Mouse (Mus musculus): ENCODE results near the gene Gpr19. TPM values are rescaled to one million over a fixed set of nuclear protein-coding genes. Genes with fewer than 3 reads are reported as not detected.

Gpr19 gene
- polyA plus RNA-seq, 1 experiment from 2014 or later = 10.8 TPM

DNA sequence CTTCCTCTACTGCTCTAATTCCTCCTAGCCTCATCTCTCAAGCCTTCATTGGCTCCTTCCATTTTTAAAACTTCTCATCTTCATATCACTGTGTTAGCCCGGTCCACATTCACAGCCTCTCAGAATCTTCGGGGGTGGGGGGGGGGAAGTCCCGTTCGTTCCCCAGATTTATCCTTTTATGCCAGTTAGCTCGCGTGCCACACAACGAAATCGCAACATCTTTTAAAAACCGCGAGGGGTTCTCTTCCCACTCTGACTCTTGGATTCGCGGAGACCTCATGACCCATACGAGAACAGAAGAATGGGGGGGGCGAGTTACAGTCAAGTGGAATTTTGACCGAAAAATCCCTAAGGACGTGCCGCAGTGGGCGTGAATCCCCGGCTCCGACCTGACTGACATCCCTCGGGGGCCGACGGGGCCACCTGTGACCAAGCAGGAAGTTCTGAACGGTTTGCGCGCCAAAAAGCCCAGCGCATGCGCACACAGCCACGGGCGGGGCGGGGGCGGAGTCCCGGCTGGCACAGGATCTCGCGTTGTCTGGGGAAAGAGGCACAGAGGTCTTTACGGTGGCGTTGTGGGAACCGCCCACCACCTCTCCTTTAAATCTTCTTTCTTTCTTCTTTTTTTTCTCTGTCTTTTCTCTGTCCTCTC lies 809 bp downstream of the Gpr19 start:
- Histone ChIP-seq H3K36me3 (ENCODE audit: insufficient read depth) (no peaks in the 10 kb centered on the region), H3K4me1 (ENCODE audit: insufficient read depth) (no peaks in the 10 kb centered on the region; the same call in 1 of the 2 replicates), H3K27me3 (ENCODE audit: insufficient read depth, low read length) (no peaks in the 10 kb centered on the region), H3K27ac (ENCODE audit: low read depth) (peak overlapping the region; percentile 100), H3K9ac (peak overlapping the region; percentile 83), H3K9me3 (ENCODE audit: low read depth, low read length) (no peaks in the 10 kb centered on the region), H3K4me3 (ENCODE audit: low read depth, low read length) (peak overlapping the region; percentile 60), H3K4me2 (peak overlapping the region; percentile 91)
- DNase-seq = peak; percentile 95
- ATAC-seq (ENCODE audit: insufficient read depth) = peak; percentile 92
- under 1% methylated on average over 38 of the region's 38 CpGs for WGBS
- TF ChIP-seq CTCF (IDR thresholded peaks at IDR 0.05; ENCODE audit: low read depth) = no peak

- Histone ChIP-seq H3K9ac (peak overlapping the region; percentile 83), H3K9me3 (ENCODE audit: low read depth, low read length) (no peaks in the 10 kb centered on the region), H3K4me2 (peak overlapping the region; percentile 91), H3K4me3 (ENCODE audit: low read depth, low read length) (peak overlapping the region; percentile 60), H3K4me1 (ENCODE audit: insufficient read depth) (no peaks in the 10 kb centered on the region; the same call in 1 of the 2 replicates), H3K27ac (ENCODE audit: low read depth) (peak overlapping the region; percentile 100; the same call in 1 of the 2 replicates), H3K27me3 (ENCODE audit: insufficient read depth, low read length) (no peaks in the 10 kb centered on the region), H3K36me3 (ENCODE audit: insufficient read depth) (no peaks in the 10 kb centered on the region)
- WGBS = 40% methylated on average over 15 of the region's 15 CpGs
- TF ChIP-seq CTCF (IDR thresholded peaks at IDR 0.05; ENCODE audit: low read depth) = no peak
- DNase-seq = peak; percentile 47
- 0 out of 2 replicates have a peak, but pooled peaks have one; percentile 1 for ATAC-seq (ENCODE audit: insufficient read depth)
Observed at GRCm38 (mm10) chr6:134896570-134897436, 1.6 kb downstream of the Gpr19 start.

DNA sequence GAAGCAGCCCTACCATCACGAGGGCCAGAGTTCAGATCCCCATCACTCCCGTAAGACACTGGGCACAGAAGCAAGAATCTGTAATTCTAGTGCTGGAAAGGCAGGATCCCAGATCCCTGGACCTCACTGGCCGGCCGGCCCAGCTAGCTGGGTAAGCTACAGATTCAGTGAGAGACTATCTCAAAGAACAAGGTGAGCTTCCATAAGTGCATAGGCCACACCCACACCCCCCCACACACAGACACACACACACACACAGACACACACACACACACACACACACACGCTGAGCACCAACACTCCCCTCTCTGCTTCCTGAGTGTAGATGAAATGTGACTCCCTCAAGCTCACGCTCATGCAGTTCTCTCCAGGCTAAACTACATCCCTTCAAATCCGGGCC lies 7.9 kb downstream of the Gpr19 start:
- Histone ChIP-seq H3K4me3 (ENCODE audit: low read depth, low read length) (no peak overlapping the region), H3K9ac (no peak overlapping the region), H3K4me2 (no peak overlapping the region), H3K4me1 (ENCODE audit: insufficient read depth) (no peaks in the 10 kb centered on the region), H3K9me3 (ENCODE audit: low read depth, low read length) (no peaks in the 10 kb centered on the region), H3K27me3 (ENCODE audit: insufficient read depth, low read length) (no peaks in the 10 kb centered on the region), H3K36me3 (ENCODE audit: insufficient read depth) (no peaks in the 10 kb centered on the region), H3K27ac (ENCODE audit: low read depth) (no peak overlapping the region)
- DNase-seq (no peak), ATAC-seq (ENCODE audit: insufficient read depth) (no peak)
- WGBS = 78% methylated on average over 7 of the region's 7 CpGs
- TF ChIP-seq CTCF (IDR thresholded peaks at IDR 0.05; ENCODE audit: low read depth) = no peak

GRCm38 (mm10) chr6:134889763-134890162 lies 8.6 kb downstream of the Gpr19 start:
- WGBS = 74% methylated on average over 1 of the region's 1 CpGs
- Histone ChIP-seq H3K27me3 (ENCODE audit: insufficient read depth, low read length) (no peaks in the 10 kb centered on the region), H3K9ac (no peak overlapping the region), H3K4me1 (ENCODE audit: insufficient read depth) (no peaks in the 10 kb centered on the region), H3K36me3 (ENCODE audit: insufficient read depth) (no peaks in the 10 kb centered on the region), H3K9me3 (ENCODE audit: low read depth, low read length) (no peaks in the 10 kb centered on the region), H3K4me2 (no peak overlapping the region), H3K4me3 (ENCODE audit: low read depth, low read length) (no peak overlapping the region), H3K27ac (ENCODE audit: low read depth) (no peak overlapping the region)
- ATAC-seq (ENCODE audit: insufficient read depth) = no peak
- DNase-seq = no peak
- no peak for TF ChIP-seq CTCF (IDR thresholded peaks at IDR 0.05; ENCODE audit: low read depth)

GRCm38 (mm10) chr6:134888563-134889017 lies 9.8 kb downstream of the Gpr19 start:
- Histone ChIP-seq H3K36me3 (ENCODE audit: insufficient read depth) (no peaks in the 10 kb centered on the region), H3K4me1 (ENCODE audit: insufficient read depth) (no peaks in the 10 kb centered on the region), H3K9ac (no peak overlapping the region), H3K27me3 (ENCODE audit: insufficient read depth, low read length) (no peaks in the 10 kb centered on the region), H3K9me3 (ENCODE audit: low read depth, low read length) (no peaks in the 10 kb centered on the region), H3K4me2 (no peak overlapping the region), H3K27ac (ENCODE audit: low read depth) (no peak overlapping the region), H3K4me3 (ENCODE audit: low read depth, low read length) (no peak overlapping the region)
- ATAC-seq (ENCODE audit: insufficient read depth) = peak; percentile 35; the same call in 1 of the 2 replicates
- TF ChIP-seq CTCF (IDR thresholded peaks at IDR 0.05; ENCODE audit: low read depth) = no peak
- WGBS = 4% methylated on average over 4 of the region's 4 CpGs
- peak; percentile 14 for DNase-seq

GRCm38 (mm10) chr6:134887711-134888449 lies 10.5 kb downstream of the Gpr19 start:
- no peaks in the 10 kb centered on the region for H3K4me1 ChIP-seq (ENCODE audit: insufficient read depth)
- peak overlapping the region; percentile 6; the same call in 1 of the 2 replicates for H3K4me3 ChIP-seq (ENCODE audit: low read depth, low read length)
- H3K27me3 ChIP-seq (ENCODE audit: insufficient read depth, low read length) = no peaks in the 10 kb centered on the region
- TF ChIP-seq CTCF (IDR thresholded peaks at IDR 0.05; ENCODE audit: low read depth) = no peak
- no peak overlapping the region for H3K27ac ChIP-seq (ENCODE audit: low read depth)
- no peaks in the 10 kb centered on the region for H3K9me3 ChIP-seq (ENCODE audit: low read depth, low read length)
- no peak overlapping the region for H3K9ac ChIP-seq
- 2% methylated on average over 10 of the region's 10 CpGs for WGBS
- peak overlapping the region; percentile 40 for H3K4me2 ChIP-seq
- ATAC-seq (ENCODE audit: insufficient read depth) (peak; percentile 61), DNase-seq (peak; percentile 73)
- H3K36me3 ChIP-seq (ENCODE audit: insufficient read depth) = no peaks in the 10 kb centered on the region
